Mouse (Mus musculus): Measurements from ENCODE around the gene Wnt5b. TPM values are rescaled to one million over a fixed set of nuclear protein-coding genes. Genes with fewer than 3 reads are reported as not detected.

Wnt5b gene
- polyA plus RNA-seq, 1 experiment from 2014 or later = 5.5 TPM

- no peak overlapping the region for H3K27ac ChIP-seq (ENCODE audit: low read length)
- H3K4me1 ChIP-seq (replicated peaks; ENCODE audit: control insufficient read depth, insufficient read depth, low read length) = no peaks in the 10 kb centered on the region; the same call in 1 of the 2 replicates
- no peak overlapping the region for H3K9ac ChIP-seq (ENCODE audit: low read length)
- no peak overlapping the region for H3K4me2 ChIP-seq (ENCODE audit: low read depth, low read length)
- WGBS = 46% methylated on average over 7 of the region's 7 CpGs
- no peak overlapping the region for H3K4me3 ChIP-seq (ENCODE audit: low read length)
- peaks cover 3% of the 10 kb centered on the region; the same call in 1 of the 2 replicates for H3K36me3 ChIP-seq (ENCODE audit: control insufficient read depth, insufficient read depth, low read length)
- peak; percentile 20; the same call in 1 of the 2 replicates for ATAC-seq (ENCODE audit: low read depth)
- H3K27me3 ChIP-seq (ENCODE audit: control insufficient read depth, insufficient read depth, low read depth, low read length) = no peaks in the 10 kb centered on the region
- no peaks in the 10 kb centered on the region for H3K9me3 ChIP-seq (ENCODE audit: control insufficient read depth, low read length)
These were observed 28.1 kb upstream of the Wnt5b start for GRCm38 (mm10) chr6:119572296-119572695.

GRCm38 (mm10) chr6:119570797-119571196, 26.6 kb upstream of the Wnt5b start:
- Histone ChIP-seq H3K4me3 (ENCODE audit: low read length) (no peak overlapping the region), H3K4me2 (ENCODE audit: low read depth, low read length) (no peak overlapping the region), H3K27me3 (ENCODE audit: control insufficient read depth, insufficient read depth, low read depth, low read length) (no peaks in the 10 kb centered on the region), H3K27ac (ENCODE audit: low read length) (no peak overlapping the region), H3K9me3 (ENCODE audit: control insufficient read depth, low read length) (no peaks in the 10 kb centered on the region), H3K36me3 (ENCODE audit: control insufficient read depth, insufficient read depth, low read length) (peaks cover 3% of the 10 kb centered on the region; the same call in 1 of the 2 replicates), H3K9ac (ENCODE audit: low read length) (no peak overlapping the region), H3K4me1 (replicated peaks; ENCODE audit: control insufficient read depth, insufficient read depth, low read length) (no peaks in the 10 kb centered on the region; the same call in 1 of the 2 replicates)
- 59% methylated on average over 4 of the region's 4 CpGs for WGBS
- ATAC-seq (ENCODE audit: low read depth) = no peak

GRCm38 (mm10) chr6:119568339-119568738, 24.2 kb upstream of the Wnt5b start:
- ATAC-seq (ENCODE audit: low read depth) = no peak
- H3K36me3 ChIP-seq (ENCODE audit: control insufficient read depth, insufficient read depth, low read length) = peaks cover 1% of the 10 kb centered on the region; the same call in 1 of the 2 replicates
- WGBS = 53% methylated on average over 2 of the region's 2 CpGs
- no peak overlapping the region for H3K4me2 ChIP-seq (ENCODE audit: low read depth, low read length)
- H3K27me3 ChIP-seq (ENCODE audit: control insufficient read depth, insufficient read depth, low read depth, low read length) = no peaks in the 10 kb centered on the region
- H3K9ac ChIP-seq (ENCODE audit: low read length) = no peak overlapping the region
- H3K4me1 ChIP-seq (replicated peaks; ENCODE audit: control insufficient read depth, insufficient read depth, low read length) = no peaks in the 10 kb centered on the region; the same call in 1 of the 2 replicates
- H3K9me3 ChIP-seq (ENCODE audit: control insufficient read depth, low read length) = no peaks in the 10 kb centered on the region
- H3K4me3 ChIP-seq (ENCODE audit: low read length) = no peak overlapping the region
- no peak overlapping the region for H3K27ac ChIP-seq (ENCODE audit: low read length)

- Histone ChIP-seq H3K9ac (ENCODE audit: low read length) (no peak overlapping the region), H3K9me3 (ENCODE audit: control insufficient read depth, low read length) (no peaks in the 10 kb centered on the region), H3K27me3 (ENCODE audit: control insufficient read depth, insufficient read depth, low read depth, low read length) (no peaks in the 10 kb centered on the region), H3K4me3 (ENCODE audit: low read length) (no peak overlapping the region), H3K27ac (ENCODE audit: low read length) (no peak overlapping the region), H3K36me3 (ENCODE audit: control insufficient read depth, insufficient read depth, low read length) (no peaks in the 10 kb centered on the region), H3K4me2 (ENCODE audit: low read depth, low read length) (no peak overlapping the region), H3K4me1 (replicated peaks; ENCODE audit: control insufficient read depth, insufficient read depth, low read length) (no peaks in the 10 kb centered on the region)
- 0 out of 2 replicates have a peak, but pooled peaks have one; percentile 12 for ATAC-seq (ENCODE audit: low read depth)
- WGBS = 63% methylated on average over 23 of the region's 23 CpGs
These were observed 21.6 kb upstream of the Wnt5b start for GRCm38 (mm10) chr6:119565451-119566379.

GRCm38 (mm10) chr6:119562558-119562957, 18.4 kb upstream of the Wnt5b start:
- 0 out of 2 replicates have a peak, but pooled peaks have one; percentile 23 for ATAC-seq (ENCODE audit: low read depth)
- no peak overlapping the region for H3K27ac ChIP-seq (ENCODE audit: low read length)
- H3K9me3 ChIP-seq (ENCODE audit: control insufficient read depth, low read length) = no peaks in the 10 kb centered on the region
- H3K4me3 ChIP-seq (ENCODE audit: low read length) = no peak overlapping the region
- H3K4me2 ChIP-seq (ENCODE audit: low read depth, low read length) = no peak overlapping the region
- H3K36me3 ChIP-seq (ENCODE audit: control insufficient read depth, insufficient read depth, low read length) = no peaks in the 10 kb centered on the region
- no peaks in the 10 kb centered on the region for H3K27me3 ChIP-seq (ENCODE audit: control insufficient read depth, insufficient read depth, low read depth, low read length)
- no peak overlapping the region for H3K9ac ChIP-seq (ENCODE audit: low read length)
- H3K4me1 ChIP-seq (replicated peaks; ENCODE audit: control insufficient read depth, insufficient read depth, low read length) = no peaks in the 10 kb centered on the region
- 39% methylated on average over 8 of the region's 10 CpGs for WGBS

- Histone ChIP-seq H3K4me3 (ENCODE audit: low read length) (no peak overlapping the region), H3K9ac (ENCODE audit: low read length) (no peak overlapping the region), H3K4me1 (replicated peaks; ENCODE audit: control insufficient read depth, insufficient read depth, low read length) (no peaks in the 10 kb centered on the region), H3K27me3 (ENCODE audit: control insufficient read depth, insufficient read depth, low read depth, low read length) (no peaks in the 10 kb centered on the region), H3K4me2 (ENCODE audit: low read depth, low read length) (no peak overlapping the region), H3K36me3 (ENCODE audit: control insufficient read depth, insufficient read depth, low read length) (no peaks in the 10 kb centered on the region), H3K9me3 (ENCODE audit: control insufficient read depth, low read length) (no peaks in the 10 kb centered on the region; the same call in 1 of the 2 replicates), H3K27ac (ENCODE audit: low read length) (no peak overlapping the region)
- no peak for ATAC-seq (ENCODE audit: low read depth)
- 43% methylated on average over 7 of the region's 7 CpGs for WGBS
These were observed 14.7 kb upstream of the Wnt5b start for GRCm38 (mm10) chr6:119558855-119559254.

GRCm38 (mm10) chr6:119554439-119554838, 10.3 kb upstream of the Wnt5b start:
- 73% methylated on average over 8 of the region's 8 CpGs for WGBS
- no peak overlapping the region for H3K27ac ChIP-seq (ENCODE audit: low read length)
- no peaks in the 10 kb centered on the region for H3K36me3 ChIP-seq (ENCODE audit: control insufficient read depth, insufficient read depth, low read length)
- H3K9ac ChIP-seq (ENCODE audit: low read length) = no peak overlapping the region
- no peak for ATAC-seq (ENCODE audit: low read depth)
- no peaks in the 10 kb centered on the region for H3K27me3 ChIP-seq (ENCODE audit: control insufficient read depth, insufficient read depth, low read depth, low read length)
- H3K4me1 ChIP-seq (replicated peaks; ENCODE audit: control insufficient read depth, insufficient read depth, low read length) = no peaks in the 10 kb centered on the region
- no peak overlapping the region for H3K4me3 ChIP-seq (ENCODE audit: low read length)
- H3K4me2 ChIP-seq (ENCODE audit: low read depth, low read length) = no peak overlapping the region
- H3K9me3 ChIP-seq (ENCODE audit: control insufficient read depth, low read length) = no peaks in the 10 kb centered on the region; the same call in 1 of the 2 replicates

- ATAC-seq (ENCODE audit: low read depth) = peak; percentile 41
- H3K9me3 ChIP-seq (ENCODE audit: control insufficient read depth, low read length) = no peaks in the 10 kb centered on the region
- H3K4me3 ChIP-seq (ENCODE audit: low read length) = peak overlapping the region; percentile 71
- H3K4me1 ChIP-seq (replicated peaks; ENCODE audit: control insufficient read depth, insufficient read depth, low read length) = 0 out of 2 replicates have a peak, but pooled peaks cover 2% of the 10 kb centered on the region
- H3K36me3 ChIP-seq (ENCODE audit: control insufficient read depth, insufficient read depth, low read length) = no peaks in the 10 kb centered on the region
- peak overlapping the region; percentile 70 for H3K9ac ChIP-seq (ENCODE audit: low read length)
- peak overlapping the region; percentile 99 for H3K4me2 ChIP-seq (ENCODE audit: low read depth, low read length)
- 2% methylated on average over 14 of the region's 14 CpGs for WGBS
- H3K27me3 ChIP-seq (ENCODE audit: control insufficient read depth, insufficient read depth, low read depth, low read length) = peaks cover 21% of the 10 kb centered on the region
- no peak overlapping the region for H3K27ac ChIP-seq (ENCODE audit: low read length)
These were observed 344 bp upstream of the Wnt5b start for GRCm38 (mm10) chr6:119544518-119544864.

GRCm38 (mm10) chr6:119543456-119543802, 718 bp downstream of the Wnt5b start:
- Histone ChIP-seq H3K4me1 (replicated peaks; ENCODE audit: control insufficient read depth, insufficient read depth, low read length) (0 out of 2 replicates have a peak, but pooled peaks cover 2% of the 10 kb centered on the region), H3K36me3 (ENCODE audit: control insufficient read depth, insufficient read depth, low read length) (no peaks in the 10 kb centered on the region)
- WGBS = 1% methylated on average over 25 of the region's 30 CpGs

More at GRCm38 (mm10) chr6:119543456-119543802, 718 bp downstream of the Wnt5b start:
- H3K9ac ChIP-seq (ENCODE audit: low read length) = peak overlapping the region; percentile 70
- H3K4me2 ChIP-seq (ENCODE audit: low read depth, low read length) = peak overlapping the region; percentile 99
- H3K4me3 ChIP-seq (ENCODE audit: low read length) = peak overlapping the region; percentile 71
- ATAC-seq (ENCODE audit: low read depth) = peak; percentile 45
- peaks cover 21% of the 10 kb centered on the region for H3K27me3 ChIP-seq (ENCODE audit: control insufficient read depth, insufficient read depth, low read depth, low read length)
- no peak overlapping the region for H3K27ac ChIP-seq (ENCODE audit: low read length)
- no peaks in the 10 kb centered on the region for H3K9me3 ChIP-seq (ENCODE audit: control insufficient read depth, low read length)

Measured in lung, embryonic 16.5 days (tissue).